Mouse (Mus musculus): ENCODE data around the gene Gimap8. TPM values are rescaled to one million over a fixed set of nuclear protein-coding genes. Genes with fewer than 3 reads are reported as not detected.
A peak's percentile ranks its signal among the peaks of the same experiment; 100 is the strongest.
"Not testable (repeated sequence)": the region's sequence is repeated elsewhere in the genome, so short reads cannot be mapped to it uniquely, and the experiment has no call there.

Gimap8 gene
- 11.8 and 12.8 TPM in 2 replicates for polyA plus RNA-seq (2015; fragmentation: Nextera tagmentation; extraction: Ambion mirVana)

DNA sequence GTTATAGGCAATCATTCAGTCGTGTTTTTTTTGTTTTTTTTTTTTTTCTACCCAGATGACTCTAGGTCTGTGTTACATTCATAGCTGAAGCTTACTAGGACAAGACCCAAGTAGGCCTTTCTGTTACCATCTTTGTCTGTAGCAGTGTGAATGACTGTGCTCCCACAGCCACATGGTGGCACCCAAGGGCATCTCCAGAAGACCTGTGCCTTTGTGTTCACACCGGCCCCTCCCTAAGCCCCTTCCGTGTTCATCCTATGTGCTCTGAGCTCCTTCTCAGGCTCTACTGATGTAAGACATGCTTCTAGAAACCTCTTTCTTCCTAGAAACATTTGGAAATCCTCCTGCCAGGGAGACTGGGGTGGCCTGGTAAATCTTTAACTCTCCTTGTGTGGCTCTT lies at the start of gene Gimap8:
Gene Gimap8, plus strand, starts transcription at position 240 of the 400 bp plus-strand sequence.
- peak; percentile 92 for DNase-seq (ENCODE audit: low spot score)

DNA sequence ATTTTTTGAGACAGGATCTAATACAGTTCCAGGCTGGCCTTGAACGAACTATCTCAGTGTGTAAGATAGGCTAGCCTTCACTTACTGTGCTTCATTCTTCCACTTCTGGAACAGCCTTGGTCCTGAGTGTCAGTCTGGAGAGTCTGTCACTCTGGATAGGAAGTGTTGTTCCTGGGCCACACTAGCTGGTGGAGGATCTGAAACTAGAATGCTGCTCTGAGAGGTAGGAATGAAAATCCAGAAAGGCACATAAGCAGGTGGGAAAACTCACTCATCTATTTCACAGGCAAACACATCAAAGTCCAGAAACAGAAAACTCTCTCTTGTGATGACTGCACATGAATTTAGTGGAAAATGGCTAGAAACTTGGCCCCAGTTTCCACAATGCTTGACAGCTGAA lies 46.4 kb upstream of the Gimap8 start:
- DNase-seq (ENCODE audit: low spot score), result no peak

DNA sequence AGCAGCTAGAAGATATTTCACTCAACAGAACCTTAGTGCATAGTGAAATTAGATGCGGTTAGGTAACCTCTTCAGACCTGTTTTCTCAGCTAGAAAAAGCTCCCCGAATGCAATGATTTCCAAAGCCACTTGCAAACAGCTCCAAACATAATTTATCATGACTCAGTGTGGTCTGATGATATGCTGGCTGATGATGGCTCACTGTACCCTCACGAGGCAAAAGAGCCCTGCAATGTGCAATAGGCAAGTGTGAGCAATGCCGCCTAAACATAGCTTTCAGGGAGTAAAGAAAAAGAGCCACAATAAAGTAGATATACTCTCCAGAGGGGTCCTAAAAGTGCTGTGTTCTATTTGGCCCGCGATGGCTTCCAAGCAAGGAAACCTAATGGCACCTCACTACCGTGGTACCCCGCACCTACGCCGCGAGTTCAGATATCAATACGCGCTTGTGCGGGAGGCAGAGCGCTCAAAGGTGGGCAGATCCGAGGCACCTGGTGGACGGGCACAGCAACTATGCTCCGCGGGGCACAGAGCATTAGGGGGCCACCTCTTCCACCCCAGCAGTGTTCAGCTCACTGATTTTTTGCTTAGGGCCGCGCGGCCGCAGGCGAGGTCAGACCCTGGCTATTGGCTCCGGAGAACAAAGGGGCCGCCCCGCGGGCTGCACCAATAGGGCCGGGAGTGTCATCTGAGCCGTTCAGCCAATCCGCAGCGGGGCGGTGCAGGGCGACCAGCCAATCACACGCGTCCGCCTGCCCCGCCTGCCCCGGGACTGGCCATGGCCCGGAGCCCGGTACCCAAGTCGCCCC lies 45.6 kb upstream of the Gimap8 start, which contains the start of gene Zfp775:
Gene Zfp775, plus strand, starts transcription at position 793 of the 809 bp plus-strand sequence.
- DNase-seq (ENCODE audit: low spot score), result peak; percentile 92

DNA sequence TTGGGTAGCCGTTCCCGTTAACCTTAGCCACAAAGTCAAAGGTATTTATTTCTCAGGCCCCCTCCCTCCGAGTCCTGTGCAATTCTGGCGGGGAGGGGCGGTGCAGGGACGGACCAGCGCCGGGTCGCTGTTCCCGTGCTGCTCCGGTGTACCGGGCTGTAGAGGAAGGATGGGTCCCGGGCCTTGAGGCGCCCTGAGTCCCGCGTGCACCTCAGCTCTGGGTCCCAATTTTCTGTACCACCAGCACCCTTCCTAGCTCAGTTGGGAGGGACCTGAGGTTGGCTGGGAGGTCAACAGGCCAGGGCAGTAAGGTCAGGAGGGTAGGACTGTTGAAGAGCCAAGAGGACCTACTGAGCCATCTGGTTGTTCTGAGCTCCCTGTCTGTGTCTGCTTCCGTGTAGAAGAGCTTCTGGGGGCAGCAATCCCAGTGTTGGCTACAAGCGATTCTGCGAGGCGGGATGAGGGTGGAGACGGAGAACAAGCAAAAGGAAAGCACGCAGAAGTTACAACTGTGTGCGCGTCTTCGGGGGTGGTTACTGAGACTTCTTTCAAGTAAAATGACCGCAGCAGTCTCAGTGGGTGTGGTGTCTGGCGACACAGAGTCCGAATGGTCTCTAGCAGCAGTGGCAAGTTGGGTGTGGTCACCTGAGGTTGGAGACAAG lies 44.8 kb upstream of the Gimap8 start:
- no peak for DNase-seq (ENCODE audit: low spot score)

DNA sequence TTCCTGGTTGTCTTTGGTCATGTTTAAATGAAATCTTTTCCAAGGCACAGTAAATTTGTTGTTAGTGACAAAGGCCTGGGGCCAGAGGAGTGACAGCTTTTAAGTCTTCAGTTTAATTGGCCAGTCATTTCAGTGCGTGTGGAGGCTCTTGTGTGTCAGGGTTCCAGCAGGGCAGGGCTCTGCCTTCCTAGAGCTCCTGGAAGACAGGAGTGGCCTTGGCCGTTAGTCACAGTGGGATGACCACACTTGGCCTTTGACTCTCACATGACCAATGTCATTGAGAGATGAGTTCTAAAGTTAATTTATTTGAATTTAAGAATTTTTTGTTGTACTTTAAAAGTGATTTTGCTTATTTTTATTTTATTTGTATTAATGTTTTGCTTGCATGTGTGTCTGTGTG lies 38.9 kb upstream of the Gimap8 start:
- no peak for DNase-seq (ENCODE audit: low spot score)

DNA sequence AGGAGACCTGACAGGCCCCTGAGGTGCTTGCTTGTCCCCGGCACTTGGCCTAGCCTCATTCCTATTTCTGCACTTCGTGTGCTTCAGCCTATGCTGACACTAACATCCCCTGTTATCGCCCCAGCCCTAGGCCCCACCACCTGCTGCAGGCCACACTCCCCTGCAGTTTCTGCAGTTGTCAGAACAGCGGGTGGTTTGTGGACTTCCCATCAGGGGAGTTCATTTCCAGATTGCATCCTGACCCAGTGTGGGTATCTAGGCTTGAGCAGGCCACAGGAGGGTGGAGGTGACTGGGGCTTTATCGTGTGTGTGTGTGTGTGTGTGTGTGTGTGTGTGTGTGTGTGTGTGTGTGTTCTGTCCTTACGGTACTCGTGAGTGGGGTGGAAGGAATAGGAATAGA lies 37.5 kb upstream of the Gimap8 start:
- DNase-seq (ENCODE audit: low spot score), result no peak

DNA sequence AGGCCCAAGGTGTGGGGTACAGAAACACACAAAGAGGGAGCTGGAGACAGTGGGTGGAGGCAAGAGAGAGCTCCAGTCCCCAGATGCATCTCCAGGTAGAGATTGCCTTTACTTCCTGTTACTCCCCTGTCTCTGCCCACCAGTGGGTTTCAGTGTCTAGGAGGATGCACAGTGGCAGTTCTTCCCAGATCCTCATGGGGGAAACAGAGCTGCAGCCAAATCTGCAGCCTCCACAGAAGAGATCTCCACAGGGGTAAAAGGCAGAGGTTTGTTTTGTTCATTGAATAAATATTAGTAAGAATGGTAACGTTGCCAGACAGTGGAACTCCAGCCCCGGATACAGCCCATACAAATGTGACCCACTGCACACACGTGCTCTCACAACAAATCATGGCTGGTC lies 36.4 kb upstream of the Gimap8 start:
- DNase-seq (ENCODE audit: low spot score), result no peak

DNA sequence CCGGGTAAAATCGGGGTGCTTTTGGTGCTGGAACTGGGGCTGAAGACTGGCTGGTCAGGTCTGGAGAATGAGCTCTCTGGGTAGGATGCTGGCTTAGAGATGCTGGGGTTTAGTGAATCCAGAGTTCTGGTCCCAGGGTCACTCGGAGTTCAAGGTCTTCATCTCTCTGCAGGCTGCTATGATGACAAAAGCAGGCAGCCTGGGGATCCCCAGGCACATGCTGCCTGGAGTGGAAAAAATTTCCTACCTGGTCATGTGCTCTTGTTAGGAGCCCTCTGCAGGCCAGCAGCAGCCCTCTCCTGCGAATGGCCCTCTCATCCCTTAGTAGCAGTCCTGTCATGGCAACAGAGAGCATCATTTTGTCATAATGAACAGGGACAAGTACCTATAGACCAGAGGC lies 33.6 kb upstream of the Gimap8 start:
- no peak for DNase-seq (ENCODE audit: low spot score)

DNA sequence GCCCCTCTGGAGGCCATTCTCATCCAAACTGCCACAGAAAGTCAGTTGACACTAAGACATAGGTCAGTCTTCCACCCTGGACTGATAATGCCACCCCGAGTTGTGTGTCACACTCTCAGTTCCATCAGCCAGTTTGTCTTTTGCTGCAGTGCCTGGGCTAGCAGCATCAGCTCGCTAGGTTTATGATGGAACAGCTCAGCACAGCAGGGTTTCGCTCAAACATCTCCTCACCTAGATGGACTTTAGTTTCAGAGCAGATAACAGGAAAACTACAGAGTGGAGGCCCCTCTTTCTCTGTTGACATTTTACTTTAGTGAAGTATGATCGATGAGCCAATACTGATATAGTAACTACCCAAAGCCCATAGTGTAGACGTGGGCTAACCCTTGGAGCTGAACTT lies 32.3 kb upstream of the Gimap8 start:
- DNase-seq (ENCODE audit: low spot score), result no peak

DNA sequence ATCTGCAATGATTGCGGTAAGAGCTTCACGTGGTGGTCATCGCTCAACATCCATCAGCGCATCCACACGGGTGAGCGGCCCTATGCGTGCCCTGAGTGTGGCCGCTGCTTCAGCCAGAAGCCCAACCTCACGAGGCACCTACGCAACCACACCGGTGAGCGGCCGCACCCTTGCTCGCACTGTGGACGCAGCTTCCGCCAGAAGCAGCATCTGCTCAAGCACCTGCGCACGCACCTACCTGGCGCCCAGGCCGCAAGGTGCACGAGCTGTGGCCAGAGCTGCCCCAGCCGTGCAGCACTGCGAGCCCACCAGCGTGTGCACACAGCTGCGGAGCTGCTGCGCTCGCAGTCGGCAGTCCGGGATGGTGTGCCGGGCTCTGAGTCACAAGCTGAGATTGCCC lies 27.0 kb upstream of the Gimap8 start:
- no peak for DNase-seq (ENCODE audit: low spot score)

DNA sequence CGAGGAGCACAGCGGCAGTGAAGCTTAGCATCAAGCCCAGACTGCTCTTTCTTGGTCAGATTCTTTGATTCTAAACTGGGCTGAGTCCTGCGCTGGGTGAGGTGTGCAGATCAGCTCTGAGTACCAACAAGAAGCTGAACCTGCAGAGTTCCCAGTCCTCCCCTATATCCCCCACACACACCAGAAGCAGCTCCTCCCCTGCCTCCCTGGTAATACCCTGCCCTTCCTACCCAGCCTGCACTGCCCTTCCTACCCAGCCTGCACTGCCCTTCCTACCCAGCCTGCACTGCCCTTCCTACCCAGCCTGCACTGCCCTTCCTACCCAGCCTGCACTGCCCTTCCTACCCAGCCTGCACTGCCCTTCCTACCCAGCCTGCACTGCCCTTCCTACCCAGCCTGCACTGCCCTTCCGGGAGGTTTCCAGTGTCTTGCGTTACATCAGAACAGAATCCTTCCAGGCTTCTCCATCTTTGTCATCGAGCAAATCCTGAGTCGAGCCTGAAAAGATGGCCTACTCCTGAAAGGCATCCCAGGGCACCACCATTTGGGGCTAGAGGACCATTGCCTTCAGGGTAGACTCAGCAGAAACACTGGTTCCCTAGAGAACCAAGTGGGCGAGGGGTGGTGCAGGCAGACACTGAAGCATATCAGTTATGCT lies 24.7 kb upstream of the Gimap8 start:
- DNase-seq (ENCODE audit: low spot score), result not testable (repeated sequence)

DNA sequence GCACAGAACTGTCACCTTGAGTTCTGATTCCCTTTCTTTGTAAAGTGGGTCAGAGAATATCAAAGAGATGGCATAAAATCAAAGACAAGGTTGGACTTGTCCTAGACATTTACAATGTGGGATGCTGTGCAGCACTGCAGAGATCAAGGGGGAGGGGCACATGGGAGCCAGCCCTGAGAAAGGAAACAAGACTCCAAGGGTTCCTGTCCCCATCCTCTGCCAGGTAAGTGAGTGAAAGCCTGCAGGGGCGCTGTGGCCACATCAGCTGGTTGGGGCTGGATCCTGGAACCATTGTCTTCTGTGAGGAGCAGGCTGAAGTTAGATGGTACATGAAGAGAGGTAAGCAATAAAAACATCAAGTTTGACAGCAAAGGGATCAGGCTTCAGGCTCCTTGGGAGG lies 23.6 kb upstream of the Gimap8 start:
- DNase-seq (ENCODE audit: low spot score), result no peak

DNA sequence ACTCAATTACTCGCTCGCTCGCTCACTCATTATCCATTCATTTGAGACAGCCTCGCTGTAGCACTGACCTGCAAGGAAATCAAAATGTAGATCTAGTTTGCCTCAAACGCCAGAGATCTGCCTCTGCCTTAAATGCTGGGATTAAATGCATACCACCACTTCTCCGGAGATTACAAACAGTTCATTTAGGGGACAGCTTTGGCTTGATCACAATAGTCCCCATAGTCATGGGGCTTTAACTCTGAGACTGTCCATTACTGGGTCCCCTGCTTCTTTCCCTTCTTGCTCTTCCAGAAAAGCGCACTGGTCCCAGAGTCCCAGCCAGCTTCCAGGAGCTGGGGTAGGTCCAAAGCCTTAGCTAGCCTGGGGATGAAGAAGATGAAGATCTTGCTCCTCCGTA lies 20.6 kb upstream of the Gimap8 start, which contains the start of gene AI854703:
Gene AI854703, plus strand, starts transcription at position 301 of the 400 bp plus-strand sequence.
- no peak for DNase-seq (ENCODE audit: low spot score)

DNA sequence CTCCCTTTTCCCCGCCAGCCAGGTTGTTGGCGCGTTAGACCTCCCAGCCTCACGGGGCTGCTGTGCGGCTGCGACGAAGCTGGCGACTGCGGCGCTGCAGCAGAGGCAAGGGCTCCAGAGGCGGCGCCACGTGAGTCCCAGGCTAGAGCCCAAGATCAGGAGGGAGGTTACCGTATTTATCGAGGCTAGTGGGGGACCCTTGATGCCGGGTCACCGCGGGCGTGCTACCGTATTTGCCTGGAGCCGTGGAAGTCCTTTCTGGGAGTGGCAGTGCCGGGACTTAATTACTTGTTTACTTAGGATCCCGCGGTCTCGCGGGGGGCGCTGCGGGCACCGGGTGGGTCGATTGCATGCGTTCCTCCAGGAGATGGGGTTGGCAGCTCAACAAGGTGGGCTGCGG lies 20.1 kb upstream of the Gimap8 start:
- peak; percentile 48 for DNase-seq (ENCODE audit: low spot score)

DNA sequence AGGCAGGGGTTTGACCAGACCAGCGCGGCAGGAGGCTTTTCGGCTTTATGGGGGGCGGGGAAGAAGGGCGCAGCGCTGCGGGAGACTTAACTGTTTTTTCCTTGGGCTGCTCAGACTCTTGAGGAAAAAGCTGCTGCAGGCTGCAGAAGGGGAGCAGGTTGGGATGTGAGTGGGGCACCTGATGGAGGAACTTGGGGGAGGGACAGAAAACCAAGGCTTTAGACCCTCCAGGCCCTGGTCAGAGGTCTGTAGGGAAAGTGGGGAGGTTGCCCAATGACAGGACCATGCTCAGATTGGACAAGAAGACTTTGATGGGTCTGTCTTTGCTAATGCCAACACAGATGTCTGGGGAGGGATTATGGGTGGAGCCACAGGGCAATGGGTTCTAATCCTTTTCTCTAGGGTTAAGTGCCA lies 19.5 kb upstream of the Gimap8 start:
- no peak for DNase-seq (ENCODE audit: low spot score)

DNA sequence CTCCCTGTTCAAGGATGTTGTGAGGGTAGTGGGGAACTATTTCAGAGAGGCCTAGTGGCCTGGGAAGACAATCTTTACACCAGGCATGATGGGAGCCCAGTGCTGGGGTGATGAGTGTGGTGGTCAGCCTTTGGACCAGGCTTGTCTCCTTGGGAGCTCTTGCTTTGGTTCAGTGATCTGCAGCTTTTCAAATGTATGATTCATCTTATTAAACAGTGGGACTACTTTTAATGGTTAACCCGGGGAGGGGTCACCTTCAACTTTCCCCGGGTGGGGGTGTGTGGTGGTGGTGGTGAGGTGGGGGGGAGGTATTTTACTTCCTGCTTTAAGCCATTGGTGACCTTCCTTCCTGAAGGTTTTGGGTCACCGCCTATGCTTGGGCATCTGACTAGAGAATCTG lies 18.7 kb upstream of the Gimap8 start:
- DNase-seq (ENCODE audit: low spot score), result no peak

DNA sequence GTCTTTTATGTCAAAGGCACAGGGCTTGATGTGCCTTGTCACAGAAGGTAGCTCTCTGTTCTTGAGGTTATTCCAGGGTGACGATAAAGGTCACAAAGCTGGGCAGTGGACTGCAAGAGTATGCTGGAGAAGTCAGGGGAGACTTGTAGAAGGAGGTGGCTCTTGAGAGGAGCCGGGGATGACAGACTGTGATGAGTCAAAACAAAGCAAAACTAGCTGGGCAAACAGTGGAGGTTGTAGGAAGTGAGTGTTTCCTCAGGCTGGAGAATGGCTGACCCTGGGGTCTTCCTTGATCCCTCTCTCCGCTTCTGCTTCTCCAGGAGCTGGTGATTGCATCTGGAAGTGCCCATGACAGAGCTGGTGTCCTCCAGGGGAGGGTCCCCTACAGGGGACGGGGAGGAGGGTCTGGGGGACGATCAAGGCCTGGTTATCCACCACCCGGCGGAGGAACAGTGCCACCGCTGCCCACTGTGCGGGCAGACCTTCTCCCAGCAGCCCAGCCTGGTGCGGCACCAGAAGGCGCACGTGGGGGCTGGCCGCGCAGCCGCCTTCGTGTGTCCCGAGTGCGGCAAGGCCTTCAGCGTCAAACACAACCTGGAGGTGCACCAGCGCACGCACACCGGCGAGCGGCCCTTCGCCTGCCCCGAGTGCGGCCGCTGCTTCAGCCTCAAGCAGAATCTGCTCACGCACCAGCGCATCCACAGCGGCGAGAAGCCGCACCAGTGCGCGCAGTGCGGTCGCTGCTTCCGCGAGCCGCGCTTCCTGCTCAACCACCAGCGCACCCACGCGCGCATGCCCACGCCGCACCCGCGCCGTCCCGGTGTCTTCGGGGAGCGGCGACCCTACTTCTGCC lies 18.0 kb upstream of the Gimap8 start:
- peak; percentile 50 for DNase-seq (ENCODE audit: low spot score)

DNA sequence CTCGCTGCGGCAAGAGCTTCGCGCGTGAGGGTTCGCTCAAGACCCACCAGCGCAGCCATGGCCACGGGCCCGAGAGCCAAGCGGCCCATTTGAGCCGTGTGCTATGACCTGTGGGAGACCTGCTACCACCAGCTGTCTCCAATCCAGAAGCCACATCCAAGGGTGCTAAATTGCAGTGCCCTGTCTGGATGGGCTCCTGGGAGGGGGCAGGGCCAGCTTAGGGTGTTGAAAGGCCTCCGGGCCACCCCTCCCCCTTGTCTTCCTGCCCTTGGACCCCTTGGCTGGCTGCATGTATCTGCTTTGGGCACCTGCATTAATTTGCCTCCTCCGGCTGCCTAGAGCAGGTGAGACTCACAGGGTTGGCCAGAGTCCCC lies 17.4 kb upstream of the Gimap8 start:
- no peak for DNase-seq (ENCODE audit: low spot score)

DNA sequence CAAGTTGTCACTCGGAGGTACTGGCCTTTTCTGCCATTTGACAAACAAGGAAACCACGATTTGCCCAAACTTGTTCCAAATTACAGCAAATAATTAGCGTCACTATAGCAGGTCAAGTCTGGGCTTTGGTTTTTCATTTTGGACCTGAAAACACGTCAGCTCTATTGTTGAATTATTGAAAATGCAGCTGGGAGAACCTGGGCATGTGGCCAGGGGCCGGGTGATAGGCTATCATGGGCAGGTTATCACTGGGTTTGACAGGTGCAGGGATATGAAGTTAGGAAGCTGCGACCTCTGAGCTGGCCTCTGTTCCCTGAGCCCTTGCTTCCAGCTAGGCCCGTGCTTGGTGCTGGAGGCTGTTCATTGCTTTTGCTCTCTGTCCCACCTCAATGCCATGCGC lies 16.2 kb upstream of the Gimap8 start:
- no peak for DNase-seq (ENCODE audit: low spot score)

DNA sequence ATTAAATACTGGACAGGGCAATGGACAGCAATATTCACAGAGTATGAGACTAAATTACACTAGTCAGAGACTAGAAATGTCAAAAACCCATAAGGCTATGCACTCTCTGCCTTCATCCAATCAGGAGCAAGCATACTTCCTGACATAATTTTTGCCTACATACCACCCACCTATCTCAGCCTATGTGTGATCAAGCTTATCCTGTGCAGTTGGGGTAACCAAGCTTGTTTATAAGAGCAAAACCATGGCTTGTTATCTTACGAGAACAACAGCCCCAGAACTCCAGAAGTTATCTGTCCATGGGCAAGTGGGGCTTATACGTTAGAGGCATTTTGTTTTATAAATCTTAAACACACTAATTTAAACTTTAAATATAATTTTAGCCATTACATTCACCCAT lies 11.9 kb upstream of the Gimap8 start:
- no peak for DNase-seq (ENCODE audit: low spot score)

DNA sequence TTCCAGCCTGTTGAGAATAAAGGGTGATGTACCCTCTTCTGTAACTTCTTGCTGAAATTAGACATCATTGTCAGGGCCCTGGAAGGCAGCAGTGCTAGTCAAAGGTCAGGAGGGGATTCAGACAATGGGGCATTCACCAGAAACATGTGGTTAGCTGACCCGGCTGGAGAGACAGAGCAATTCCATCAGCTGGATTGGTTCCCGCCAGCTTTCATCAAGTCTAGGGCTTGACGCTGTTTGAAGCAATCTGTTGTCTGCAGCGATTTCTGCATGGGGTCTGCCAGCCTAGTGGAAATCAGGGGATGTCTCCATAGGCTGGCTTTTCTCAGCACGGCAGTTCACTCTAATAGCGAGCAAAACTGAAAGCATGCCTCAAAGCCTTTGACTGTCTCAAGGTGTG lies 10.5 kb upstream of the Gimap8 start:
- DNase-seq (ENCODE audit: low spot score), result no peak
